Mouse (Mus musculus) brain, embryonic 14.5 days (tissue): ENCODE data around the gene Zranb3. TPM values are rescaled to one million over a fixed set of nuclear protein-coding genes. Genes with fewer than 3 reads are reported as not detected.

Experiments used
- DNase-seq: peaks from one replicate; pipeline ENCODE4 v3.0.0-alpha.2; 2011; ENCODE audit warnings: low read depth
- CTCF ChIP-seq: fragments of 200-500 bp; IDR thresholded peaks from 2 replicates; pipeline ENCODE4 v1.5.1; 2012; ENCODE audit warnings: inconsistent platforms, mild to moderate bottlenecking, moderate library complexity, borderline replicate concordance; ENCODE audit not compliant: insufficient read depth, insufficient read length; ENCODE audit errors: extremely low read depth
- POLR2A ChIP-seq: fragments of 200-500 bp; IDR thresholded peaks from 2 replicates; pipeline ENCODE4 v1.6.1; 2012; ENCODE audit warnings: mild to moderate bottlenecking, inconsistent platforms, borderline replicate concordance; ENCODE audit not compliant: poor library complexity, insufficient read depth, insufficient read length, severe bottlenecking; ENCODE audit errors: extremely low read depth
- polyA plus RNA-seq: library from polyadenylated mRNA; depleted of rRNA; stranded (reverse); fragments of >200 nt; gene quantifications from 2 replicates; pipeline ENCODE4 v1.2.3, GENCODE M21; 2012

Zranb3 gene
- polyA plus RNA-seq, 1 experiment: 6.6 TPM

- TF ChIP-seq POLR2A: no peak
- no peak for TF ChIP-seq CTCF
- no peak for DNase-seq
These were observed 109.0 kb downstream of the Zranb3 start for GRCm38 (mm10) chr1:127993892-127994291.

GRCm38 (mm10) chr1:127989876-127990731, 112.7 kb downstream of the Zranb3 start:
- DNase-seq: peak; percentile 79
- TF ChIP-seq CTCF: no peak
- TF ChIP-seq POLR2A: no peak

GRCm38 (mm10) chr1:127989387-127989786, 113.5 kb downstream of the Zranb3 start:
- DNase-seq: no peak
- no peak for TF ChIP-seq CTCF
- TF ChIP-seq POLR2A: no peak

DNA sequence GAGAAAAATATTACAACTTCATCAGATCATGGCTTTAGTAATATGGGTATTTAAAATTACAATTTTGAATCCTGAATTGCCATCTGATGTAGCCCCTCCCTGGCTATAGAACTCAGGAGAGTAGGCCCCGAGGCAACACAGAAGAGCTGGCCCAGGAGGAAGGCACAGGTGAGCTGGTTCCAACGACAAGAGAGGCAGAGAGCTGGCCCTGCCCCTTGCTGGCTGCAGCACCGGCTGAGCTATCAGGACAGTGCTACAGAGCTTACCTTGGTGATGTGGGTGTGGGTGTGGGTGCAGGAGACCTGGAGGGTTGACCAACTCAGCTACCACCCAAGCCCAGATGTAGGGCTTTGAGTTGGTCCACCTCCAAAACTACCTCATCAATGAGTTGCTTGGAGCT, 114.6 kb downstream of the Zranb3 start:
- no peak for TF ChIP-seq POLR2A
- TF ChIP-seq CTCF: no peak
- DNase-seq: no peak

DNA sequence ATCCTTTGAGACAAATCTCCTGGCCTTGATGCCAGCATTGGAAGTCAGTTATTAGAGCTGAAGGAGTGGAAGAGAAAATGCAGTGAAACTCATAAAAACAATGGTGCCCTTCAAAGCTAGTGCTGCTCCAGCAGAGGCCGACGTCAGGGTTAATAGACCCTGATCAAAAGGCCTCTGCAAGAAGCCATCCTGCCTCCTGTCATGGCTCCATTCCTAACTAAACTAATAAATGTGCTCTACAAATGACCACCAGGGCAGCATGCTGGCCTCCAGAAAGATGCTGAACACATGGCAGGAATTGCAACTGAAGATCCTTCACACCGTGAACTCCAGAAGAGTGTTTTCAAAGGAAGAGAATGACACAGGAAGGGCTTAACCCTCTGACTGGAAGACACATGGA, 117.5 kb downstream of the Zranb3 start:
- TF ChIP-seq CTCF (no peak), POLR2A (no peak)
- DNase-seq: no peak

DNA sequence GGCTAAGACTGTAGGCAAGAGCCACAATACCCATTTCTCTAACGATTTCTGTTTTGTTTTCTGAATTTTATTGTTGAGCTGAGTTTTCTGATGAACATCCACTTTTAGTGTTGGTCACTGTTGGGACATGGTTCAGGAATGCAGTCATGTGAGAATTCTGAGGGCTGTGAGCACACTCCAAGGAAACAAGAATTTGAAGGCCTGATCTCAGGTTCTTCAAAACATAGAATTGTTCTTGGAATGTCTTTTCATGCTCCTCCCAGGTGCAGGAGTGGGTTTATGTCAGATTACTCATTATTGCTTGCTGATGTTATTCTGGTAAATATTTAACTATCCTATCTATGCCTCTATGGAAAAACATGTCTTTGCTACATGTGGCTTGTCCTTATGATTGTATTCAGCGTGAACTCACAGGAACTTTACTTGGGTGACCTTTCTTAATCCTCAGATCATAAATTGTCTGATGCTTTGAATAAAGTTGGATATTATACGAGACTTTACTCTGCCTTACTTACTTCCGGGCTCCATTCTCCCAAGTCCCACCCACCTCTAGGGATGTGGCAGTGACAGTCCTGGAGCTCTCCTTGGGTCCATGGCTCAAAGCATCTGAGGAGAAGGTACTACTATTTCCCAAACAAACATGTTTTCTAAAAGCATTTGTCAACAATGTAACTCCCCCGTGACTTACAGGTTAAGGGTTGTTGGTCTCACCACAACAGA, 119.4 kb downstream of the Zranb3 start:
- TF ChIP-seq CTCF: no peak
- no peak for TF ChIP-seq POLR2A
- DNase-seq: no peak

DNA sequence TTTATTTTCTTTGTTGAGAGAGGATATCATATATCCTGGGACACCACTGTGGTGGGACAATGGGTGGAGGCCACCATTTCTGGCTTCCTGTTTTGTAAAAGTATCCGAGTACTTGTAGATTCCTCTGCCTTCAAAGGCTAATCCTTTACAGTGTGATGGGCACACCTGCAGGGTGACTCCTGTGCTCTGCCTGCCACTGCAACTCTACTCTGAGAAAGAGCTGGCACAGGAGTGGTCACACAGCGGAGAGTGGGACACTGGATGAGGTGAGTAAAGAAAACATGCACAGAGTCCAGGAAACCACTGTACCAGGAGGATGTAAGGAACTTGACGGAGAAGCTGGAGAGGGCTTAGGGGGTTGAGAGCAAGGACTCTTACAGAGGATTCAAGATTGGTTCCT, 120.6 kb downstream of the Zranb3 start:
- TF ChIP-seq POLR2A (no peak), CTCF (no peak)

DNA sequence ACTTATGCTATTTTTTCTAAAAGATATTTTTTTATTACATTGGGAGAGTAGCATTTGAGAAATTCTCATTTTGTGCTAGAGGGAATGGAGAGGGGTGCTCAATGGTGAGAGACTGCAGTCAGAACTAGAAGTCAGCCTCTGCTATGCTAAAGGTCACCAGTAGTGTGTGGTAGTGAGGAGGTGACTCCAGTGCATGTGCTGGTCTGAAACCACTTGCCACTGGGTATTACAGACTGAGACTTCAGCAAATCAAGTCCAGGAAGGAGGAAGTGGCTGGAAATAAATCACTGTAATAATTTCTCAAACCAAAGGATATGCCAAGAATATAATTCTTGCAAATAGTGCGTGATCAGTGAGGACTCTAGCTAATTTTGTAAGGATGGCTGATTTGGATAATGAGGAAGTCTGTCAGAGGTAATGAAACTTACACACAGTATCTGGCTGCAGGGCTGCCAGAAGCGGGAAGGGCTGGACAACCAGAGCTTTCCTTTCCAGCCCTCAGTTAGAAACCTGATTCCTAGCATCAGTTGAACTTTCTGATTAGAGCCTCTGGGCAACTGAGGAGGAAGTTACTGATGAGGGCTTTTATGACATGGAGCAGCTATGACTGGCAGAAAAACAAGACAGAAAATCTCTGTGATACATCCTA, 121.8 kb downstream of the Zranb3 start:
- DNase-seq: no peak

More for the DNA sequence above, 120.6 kb downstream of the Zranb3 start:
- DNase-seq: no peak

GRCm38 (mm10) chr1:127978125-127978524, 124.7 kb downstream of the Zranb3 start:
- no peak for TF ChIP-seq CTCF
- no peak for TF ChIP-seq POLR2A
- DNase-seq: no peak

More for the DNA sequence above, 121.8 kb downstream of the Zranb3 start:
- no peak for TF ChIP-seq CTCF
- TF ChIP-seq POLR2A: no peak

- no peak for DNase-seq
- TF ChIP-seq CTCF (no peak), POLR2A (no peak)
These were observed 126.7 kb downstream of the Zranb3 start for GRCm38 (mm10) chr1:127976106-127976505.

DNA sequence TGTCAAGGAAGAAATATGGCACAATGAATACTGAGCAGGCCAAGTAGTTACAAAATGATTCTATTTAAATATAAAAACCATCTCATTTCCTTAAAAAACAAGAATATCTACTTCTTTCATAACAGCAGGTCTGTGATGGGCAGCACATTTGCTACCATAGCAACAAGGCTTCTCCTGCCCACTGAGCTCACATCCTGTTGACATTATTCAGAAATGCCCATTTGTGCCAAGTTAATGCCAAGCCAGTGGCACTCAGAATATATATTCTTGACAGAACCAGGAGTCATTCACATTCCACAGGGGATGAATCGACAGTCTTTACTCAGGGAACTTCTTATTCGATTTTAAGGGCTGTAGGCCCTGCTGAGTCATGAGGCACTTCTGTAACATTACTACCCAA, 127.2 kb downstream of the Zranb3 start:
- TF ChIP-seq POLR2A: no peak
- no peak for TF ChIP-seq CTCF
- peak; percentile 37 for DNase-seq
